ENCODE assay signal across 16 mouse cellular contexts in genomic region chr10:117852648-117853192, GRCm38 (mm10). TPM values are rescaled to one million over a fixed set of nuclear protein-coding genes. Genes with fewer than 3 reads are reported as not detected.
A peak's percentile ranks its signal among the peaks of the same experiment; 100 is the strongest.
DNase-seq lines count a peak whose midpoint lies in the region; TF ChIP-seq lines count a peak whose summit lies in the region.
"Had no signal": no experiment of that assay in that cellular context is flagged by ENCODE, and none has a peak within 500 bp of the region (broad histone marks: within the 10 kb centered on the region; RNA-seq: fewer than 3 reads in every experiment).

No protein-coding gene starts in this region.

- no peaks in the 10 kb centered on the region for H3K79me2 ChIP-seq in CH12.LX (replicated peaks; ENCODE audit: control insufficient read depth, extremely low read depth, insufficient read depth, poor library complexity, severe bottlenecking)

- H3K4me1 ChIP-seq in CH12.LX (ENCODE audit: control insufficient read depth in 1 of 2, insufficient read depth in 2 of 2) = peaks cover 0 to 5% of the 10 kb centered on the region in 2 experiments; a peak in 1 of 4 replicates
- H3K4me1 ChIP-seq: hindbrain, embryonic 10.5 days; midbrain, embryonic 15.5 days had no signal

- in situ Hi-C loops in CH12.LX (cut with MboI; ENCODE audit: low pct_ligation_motif_present, low pct_unique_long_range_greater_than_20kb, low sequenced_read_pairs) = no loop called here

- no peak for DNase-seq in layer of hippocampus, adult 2 months (ENCODE audit: low spot score in 2 of 2)
- no peak for DNase-seq in layer of hippocampus, postnatal 36 days
- no peak for DNase-seq in CH12.LX (ENCODE audit: extremely low read depth)
- peak; percentile 67 for DNase-seq in ES-CJ7 (ENCODE audit: low read depth, low spot score)
- DNase-seq in induced T-regulatory cell, adult 2 months (ENCODE audit: low read depth) = peak; percentile 42
- DNase-seq in adrenal gland, postnatal 36 days = no peak
- no peak for DNase-seq in adrenal gland, postnatal 14 days
- DNase-seq: cerebellum, adult 18-20 months; forebrain, postnatal 0 days; gastrocnemius, postnatal 10 days; kidney, adult 9 months; lung, postnatal 4 days; retina, postnatal 1 day had no signal

- H3K9me3 ChIP-seq in CH12.LX (replicated peaks; ENCODE audit: low read length) = no peaks in the 10 kb centered on the region
- H3K9me3 ChIP-seq: hindbrain, embryonic 10.5 days; midbrain, embryonic 15.5 days had no signal

- no peak for TF ChIP-seq EP300 in CH12.LX (IDR thresholded peaks at IDR 0.05; ENCODE audit: low read length)

- no peak overlapping the region for H3K4me2 ChIP-seq in CH12.LX (ENCODE audit: insufficient read depth, low read depth, poor library complexity, severe bottlenecking)
- H3K4me2 ChIP-seq: midbrain, embryonic 15.5 days had no signal

- dilution Hi-C loops in CH12.LX (cut with MboI; ENCODE audit: extremely low pct_ligation_motif_present, extremely low pct_unique_long_range_greater_than_20kb, low sequenced_read_pairs) = no loop called here

- no peaks in the 10 kb centered on the region for H3K27me3 ChIP-seq in CH12.LX (replicated peaks)
- H3K27me3 ChIP-seq: midbrain, embryonic 15.5 days had no signal

- H3K27ac ChIP-seq in layer of hippocampus, adult 2 months = no peak overlapping the region
- H3K27ac ChIP-seq in CH12.LX (ENCODE audit: insufficient read depth, low read depth) = no peak overlapping the region
- H3K27ac ChIP-seq: hindbrain, embryonic 10.5 days; midbrain, embryonic 15.5 days had no signal

- H3K4me3 ChIP-seq in layer of hippocampus, adult 2 months = no peak overlapping the region
- H3K4me3 ChIP-seq in CH12.LX (replicated peaks in 1 of 3; ENCODE audit: low read depth in 2 of 3, low read length in 2 of 3, poor library complexity in 1 of 3) = no peak overlapping the region
- H3K4me3 ChIP-seq: erythroblast, embryonic 14.5 days; hindbrain, embryonic 10.5 days; midbrain, embryonic 15.5 days had no signal

- H3K36me3 ChIP-seq in CH12.LX (replicated peaks in 1 of 2; ENCODE audit: control insufficient read depth in 1 of 2, insufficient read depth in 1 of 2, low read length in 1 of 2) = no peaks in the 10 kb centered on the region
- H3K36me3 ChIP-seq: hindbrain, embryonic 10.5 days; midbrain, embryonic 15.5 days had no signal

- no peak for TF ChIP-seq POLR2A in CH12.LX (IDR thresholded peaks at IDR 0.05; ENCODE audit: low read depth, low read length)

- peak; percentile 12 for TF ChIP-seq RAD21 in CH12.LX (IDR thresholded peaks at IDR 0.05; ENCODE audit: low read depth, low read length)

- peak; percentile 42 for TF ChIP-seq CTCF in layer of hippocampus, adult 2 months (conservative IDR thresholded peaks at IDR 0.05)
- peak in 1 of 2 experiments; percentile 46; a peak in 2 of 4 replicates for TF ChIP-seq CTCF in CH12.LX (conservative IDR thresholded peaks at IDR 0.05 in 1 of 2, IDR thresholded peaks at IDR 0.05 in 1 of 2; ENCODE audit: low read depth in 2 of 2, low read length in 2 of 2)

- H3K9ac ChIP-seq in CH12.LX (ENCODE audit: insufficient read depth, low read depth) = no peak overlapping the region
- H3K9ac ChIP-seq: forebrain, postnatal 0 days; midbrain, embryonic 15.5 days had no signal

TF ChIP-seq in CH12.LX, 34 proteins besides CTCF, POLR2A, EP300 and RAD21:
- TF ChIP-seq MAZ (IDR thresholded peaks at IDR 0.05; ENCODE audit: low read depth, low read length) (no peak), SMC3 (IDR thresholded peaks at IDR 0.05; ENCODE audit: low read depth, low read length) (no peak; the same call in 1 of the 2 replicates), RCOR1 (conservative IDR thresholded peaks at IDR 0.05; ENCODE audit: low read depth, low read length) (no peak), BHLHE40 (IDR thresholded peaks at IDR 0.05; ENCODE audit: low read depth, low read length) (no peak), MEF2A (IDR thresholded peaks at IDR 0.05; ENCODE audit: borderline replicate concordance, low read depth, low read length) (no peak), ELF1 (IDR thresholded peaks at IDR 0.05; ENCODE audit: low read depth, low read length) (no peak), ZC3H11A (IDR thresholded peaks at IDR 0.05; ENCODE audit: low read depth, low read length) (no peak), E2F4 (IDR thresholded peaks at IDR 0.05; ENCODE audit: insufficient replicate concordance, low read depth, low read length) (no peak), CHD1 (IDR thresholded peaks at IDR 0.05; ENCODE audit: low read depth, low read length) (no peak), PAX5 (IDR thresholded peaks at IDR 0.05; ENCODE audit: low read length) (no peak), TBP (conservative IDR thresholded peaks at IDR 0.05; ENCODE audit: low read depth, low read length) (no peak), TCF12 (IDR thresholded peaks at IDR 0.05; ENCODE audit: low read depth, low read length) (no peak), ETS1 (conservative IDR thresholded peaks at IDR 0.05; ENCODE audit: low read depth, low read length) (no peak), UBTF (IDR thresholded peaks at IDR 0.05; ENCODE audit: low read depth, low read length) (no peak), CHD2 (IDR thresholded peaks at IDR 0.05; ENCODE audit: low read length) (no peak), USF1 (IDR thresholded peaks at IDR 0.05; ENCODE audit: low read depth, low read length) (no peak), SIN3A (IDR thresholded peaks at IDR 0.05; ENCODE audit: low read length) (no peak)
TF ChIP-seq in CH12.LX: peak in this region for 0.

RNA-seq across cellular contexts. Expression of gene Rap1b, which starts 6.9 kb away (rescaled TPM):
- total RNA-seq in layer of hippocampus, adult 2 months (2021) = 10 to 100 TPM; 55.7 to 58.5 TPM
- total RNA-seq in layer of hippocampus, postnatal 36 days (2021) = 10 to 100 TPM; 64.4 to 66.1 TPM
- total RNA-seq in CH12.LX (2012; rRNA removed) = 37.0 and 49.8 TPM in 2 replicates
- total RNA-seq in CH12.LX (2014; rRNA removed) = 205 and 225 TPM in 2 replicates
- 186 and 214 TPM in 2 replicates for polyA plus RNA-seq in CH12.LX (2012; ENCODE audit: insufficient read length, low read depth)
- total RNA-seq in adrenal gland, postnatal 36 days (2021) = 100 to 1,000 TPM; 138 to 145 TPM
- 126 and 130 TPM in 2 replicates for total RNA-seq in adrenal gland, postnatal 14 days (2021)

Comparison
In these comparisons a context has a peak if more than half of its experiments do, and no peak if none do; other contexts are left out.
1. DNase-seq: peak in ES-CJ7 (single experiment) and induced T-regulatory cell, adult 2 months (single experiment); none in layer of hippocampus, adult 2 months (0 of 2), layer of hippocampus, postnatal 36 days (0 of 2), CH12.LX (single experiment), adrenal gland, postnatal 36 days (0 of 2) and adrenal gland, postnatal 14 days (single experiment).